Comparison of ENCODE assay signal across 30 mouse cellular contexts in the genomic region with DNA sequence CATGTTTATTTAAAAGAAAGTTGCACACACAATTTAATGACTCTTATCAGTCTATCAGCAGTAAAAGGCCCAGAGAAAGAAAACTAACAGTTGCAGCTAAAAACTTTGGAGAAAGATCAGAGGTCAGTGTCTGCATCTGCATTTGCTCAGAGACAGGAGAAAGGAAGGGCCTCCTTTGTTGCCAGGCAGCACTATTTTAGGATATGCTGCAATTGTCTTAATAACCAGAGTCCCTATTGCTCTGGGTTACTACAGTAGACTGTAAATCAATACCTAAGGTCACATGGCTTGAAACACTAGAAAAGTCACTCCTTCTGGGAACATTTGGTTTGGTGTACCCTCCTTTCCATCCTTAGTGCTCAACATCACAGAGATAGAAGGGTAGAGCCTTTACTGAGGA.
DNase-seq lines count a peak whose midpoint lies in the region; ATAC-seq and TF ChIP-seq lines count a peak whose summit lies in the region.
"Had no signal": no experiment of that assay in that cellular context is flagged by ENCODE, and none has a peak within 500 bp of the region (broad histone marks: within the 10 kb centered on the region; RNA-seq: fewer than 3 reads in every experiment).

No protein-coding gene starts in this region.

- no peaks in the 10 kb centered on the region for H3K27me3 ChIP-seq in hindbrain, embryonic 13.5 days
- no peaks in the 10 kb centered on the region for H3K27me3 ChIP-seq in hindbrain, embryonic 11.5 days (ENCODE audit: control insufficient read depth, insufficient read depth, low read length)
- no peaks in the 10 kb centered on the region for H3K27me3 ChIP-seq in lung, embryonic 14.5 days (ENCODE audit: insufficient read depth, low read length)
- H3K27me3 ChIP-seq: forebrain, embryonic 13.5 days; limb, embryonic 13.5 days had no signal

- no peak overlapping the region for H3K9ac ChIP-seq in hindbrain, embryonic 13.5 days
- no peak overlapping the region for H3K9ac ChIP-seq in hindbrain, embryonic 11.5 days (ENCODE audit: low read depth, low read length)
- H3K9ac ChIP-seq in lung, embryonic 14.5 days = no peak overlapping the region
- H3K9ac ChIP-seq: forebrain, embryonic 13.5 days; hindbrain, embryonic 14.5 days; limb, embryonic 13.5 days had no signal

- 0 out of 2 replicates have a peak, but pooled peaks cover 3% of the 10 kb centered on the region for H3K4me1 ChIP-seq in hindbrain, embryonic 13.5 days (replicated peaks)
- no peaks in the 10 kb centered on the region for H3K4me1 ChIP-seq in hindbrain, embryonic 11.5 days (replicated peaks; ENCODE audit: control insufficient read depth, insufficient read depth, low read length)
- H3K4me1 ChIP-seq in lung, embryonic 14.5 days (ENCODE audit: insufficient read depth) = no peaks in the 10 kb centered on the region
- H3K4me1 ChIP-seq: limb, embryonic 13.5 days had no signal

- H3K27ac ChIP-seq in hindbrain, embryonic 13.5 days = peak overlapping the region; percentile 18; the same call in 1 of the 2 replicates
- no peak overlapping the region for H3K27ac ChIP-seq in hindbrain, embryonic 11.5 days (ENCODE audit: low read depth, low read length)
- peak overlapping the region; percentile 12; the same call in 1 of the 2 replicates for H3K27ac ChIP-seq in lung, embryonic 14.5 days (ENCODE audit: low read depth)
- H3K27ac ChIP-seq: forebrain, embryonic 13.5 days; gastrocnemius, adult 2 months; hindbrain, embryonic 14.5 days; limb, embryonic 13.5 days; stomach, postnatal 0 days had no signal

- DNase-seq in hindbrain, embryonic 11.5 days (ENCODE audit: low spot score) = no peak
- peak; percentile 41 for DNase-seq in lung, embryonic 14.5 days
- no peak for DNase-seq in lung, postnatal 14 days
- peak; percentile 19 for DNase-seq in forelimb bud, embryonic 11.5 days (ENCODE audit: low read depth, low spot score)
- DNase-seq in hindlimb bud, embryonic 11.5 days (ENCODE audit: extremely low spot score, low read depth, low spot score) = peak; percentile 20
- DNase-seq in cerebellum, postnatal 36 days = no peak
- DNase-seq: adrenal gland, postnatal 25 days; B cell, adult 2 months; cerebellum, adult 18-20 months; cerebellum, postnatal 14 days; gastrocnemius, adult 2 months; gastrocnemius, postnatal 36 days; heart, adult 18-20 months; heart, postnatal 36 days; kidney, adult 2 months; midbrain, embryonic 14.5 days; right cerebral cortex, adult 18-20 months; right cerebral cortex, postnatal 4 days; thymus, adult 2 months; thymus, postnatal 36 days had no signal

- no peaks in the 10 kb centered on the region for H3K36me3 ChIP-seq in hindbrain, embryonic 13.5 days
- no peaks in the 10 kb centered on the region for H3K36me3 ChIP-seq in hindbrain, embryonic 11.5 days (ENCODE audit: control insufficient read depth, insufficient read depth, low read length)
- no peaks in the 10 kb centered on the region for H3K36me3 ChIP-seq in lung, embryonic 14.5 days (ENCODE audit: insufficient read depth)
- H3K36me3 ChIP-seq: limb, embryonic 13.5 days had no signal

- ATAC-seq in hindbrain, embryonic 13.5 days (ENCODE audit: low FRiP score) = no peak
- no peak for ATAC-seq in hindbrain, embryonic 11.5 days (ENCODE audit: low FRiP score)
- no peak for ATAC-seq in lung, embryonic 14.5 days (ENCODE audit: insufficient read depth)
- ATAC-seq: inflammation-experienced regulatory T-cells, adult 6 months; lung, postnatal 0 days had no signal

- H3K9me3 ChIP-seq in hindbrain, embryonic 13.5 days = no peaks in the 10 kb centered on the region
- no peaks in the 10 kb centered on the region for H3K9me3 ChIP-seq in hindbrain, embryonic 11.5 days (ENCODE audit: control insufficient read depth, low read length)
- H3K9me3 ChIP-seq in lung, embryonic 14.5 days (ENCODE audit: low read depth, low read length) = no peaks in the 10 kb centered on the region
- H3K9me3 ChIP-seq: forebrain, embryonic 13.5 days; limb, embryonic 13.5 days had no signal

- no peak overlapping the region for H3K4me2 ChIP-seq in hindbrain, embryonic 13.5 days
- no peak overlapping the region for H3K4me2 ChIP-seq in hindbrain, embryonic 11.5 days (replicated peaks; ENCODE audit: low read depth, low read length)
- H3K4me2 ChIP-seq in lung, embryonic 14.5 days = no peak overlapping the region
- H3K4me2 ChIP-seq: forebrain, embryonic 13.5 days; heart, embryonic 11.5 days; hindbrain, embryonic 14.5 days; limb, embryonic 13.5 days; liver, embryonic 11.5 days had no signal

- no peak overlapping the region for H3K4me3 ChIP-seq in hindbrain, embryonic 13.5 days
- H3K4me3 ChIP-seq in hindbrain, embryonic 11.5 days (ENCODE audit: low read depth, low read length) = no peak overlapping the region
- H3K4me3 ChIP-seq in lung, embryonic 14.5 days (ENCODE audit: low read depth, low read length) = no peak overlapping the region
- H3K4me3 ChIP-seq: erythroblast, embryonic 14.5 days; forebrain, embryonic 13.5 days; gastrocnemius, adult 2 months; limb, embryonic 13.5 days had no signal

- no peak for TF ChIP-seq CTCF in lung, embryonic 14.5 days (IDR thresholded peaks at IDR 0.05; ENCODE audit: low read depth)

Comparison
In these comparisons a context has a peak if more than half of its experiments do, and no peak if none do; other contexts are left out.
1. DNase-seq: peak in lung, embryonic 14.5 days (single experiment), forelimb bud, embryonic 11.5 days (single experiment) and hindlimb bud, embryonic 11.5 days (single experiment); none in hindbrain, embryonic 11.5 days (single experiment), lung, postnatal 14 days (single experiment) and cerebellum, postnatal 36 days (0 of 2).